Mouse (Mus musculus) cerebellum, adult 2 months (tissue): ENCODE measurements around the gene Kirrel2.

Experiments
- CTCF ChIP-seq: fragments of 200-500 bp; IDR thresholded peaks from 2 replicates; pipeline ENCODE4 v1.5.1; 2011; ENCODE audit warnings: low read depth, mild to moderate bottlenecking, control low read depth, low read length, moderate library complexity, borderline replicate concordance; ENCODE audit not compliant: insufficient read depth
- POLR2A ChIP-seq: fragments of 200-500 bp; IDR thresholded peaks from 2 replicates; pipeline ENCODE4 v1.6.1; 2011; ENCODE audit warnings: low read length, control low read depth, borderline replicate concordance; ENCODE audit not compliant: insufficient read depth

- TF ChIP-seq POLR2A = no peak
- no peak for TF ChIP-seq CTCF
These were observed 17.5 kb upstream of the Kirrel2 start for GRCm38 (mm10) chr7:30474999-30475398.
